Mouse (Mus musculus) erythroblast, embryonic 14.5 days (primary cell): Measurements from ENCODE around the gene Lrrc55.

Source experiments
- GATA1 ChIP-seq: IDR thresholded peaks from 2 replicates; pipeline ENCODE4 v1.6.1; 2012; ENCODE audit warnings: low read length, inconsistent platforms, mixed read lengths
- TAL1 ChIP-seq: IDR thresholded peaks from 3 replicates; pipeline ENCODE4 v1.6.1; 2012; ENCODE audit warnings: low read length, inconsistent platforms, mixed read lengths

GRCm38 (mm10) chr2:85173545-85173944 is 23.5 kb downstream of the Lrrc55 start:
- TF ChIP-seq GATA1 (no peak), TAL1 (no peak)
